Mouse (Mus musculus) adrenal gland, postnatal 10 days (tissue): ENCODE results near the gene Ache. TPM values are rescaled to one million over a fixed set of nuclear protein-coding genes. Genes with fewer than 3 reads are reported as not detected.
A peak's percentile ranks its signal among the peaks of the same experiment; 100 is the strongest.

Experiments used
- DNase-seq: peaks from one replicate; pipeline ENCODE4 v3.0.0; 2021; ENCODE audit warnings: mixed read lengths
- microRNA-seq: library from miRNA; unstranded; fragments of <30 nt; microRNA quantifications from one replicate; pipeline ENCODE4 v1.2.0, GENCODE M21; 2021
- total RNA-seq, 2 experiments: library from RNA; stranded (reverse); gene quantifications; 2 replicates each; pipeline ENCODE4 v1.2.3; 2021

Ache gene
- total RNA-seq, 2 experiments from 2014 or later = 11.6 to 21.3 TPM

- peak; percentile 96 for DNase-seq
These were observed 46.3 kb downstream of the Ache start, which contains the start of gene Slc12a9 for GRCm38 (mm10) chr5:137333512-137334174. Gene Slc12a9 (minus strand): TSS chr5:137333597.

GRCm38 (mm10) chr5:137334317-137334716 lies 47.0 kb downstream of the Ache start:
- no peak for DNase-seq

GRCm38 (mm10) chr5:137335066-137335465 lies 47.7 kb downstream of the Ache start:
- DNase-seq = no peak

GRCm38 (mm10) chr5:137337190-137337589 lies 49.9 kb downstream of the Ache start:
- DNase-seq = no peak

- DNase-seq = peak; percentile 95
These were observed 50.9 kb downstream of the Ache start for GRCm38 (mm10) chr5:137338256-137338655.

GRCm38 (mm10) chr5:137338663-137339289 lies 51.5 kb downstream of the Ache start:
- DNase-seq = peak; percentile 64

- DNase-seq = peak; percentile 44
These were observed 52.1 kb downstream of the Ache start for GRCm38 (mm10) chr5:137339290-137339979.

DNA sequence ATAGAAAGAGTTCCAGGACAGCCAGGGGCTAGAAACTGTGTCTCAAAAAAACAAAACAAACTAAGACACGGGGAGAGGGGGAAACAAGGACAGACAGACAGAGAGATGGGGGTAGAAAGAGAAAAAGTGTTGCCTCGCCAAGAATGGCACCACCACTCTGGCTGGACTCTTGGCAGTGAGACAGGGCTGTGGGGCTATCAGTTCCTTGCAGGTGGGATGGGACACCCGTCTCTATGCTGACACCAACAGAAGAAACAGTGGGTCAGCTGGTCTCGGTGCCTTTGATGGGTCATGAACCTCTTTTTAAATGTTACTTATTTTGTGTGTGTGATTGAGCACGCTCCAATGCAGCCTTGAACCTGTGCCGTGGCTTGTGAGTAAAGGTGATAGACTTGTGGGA lies 52.9 kb downstream of the Ache start:
- no peak for DNase-seq

DNA sequence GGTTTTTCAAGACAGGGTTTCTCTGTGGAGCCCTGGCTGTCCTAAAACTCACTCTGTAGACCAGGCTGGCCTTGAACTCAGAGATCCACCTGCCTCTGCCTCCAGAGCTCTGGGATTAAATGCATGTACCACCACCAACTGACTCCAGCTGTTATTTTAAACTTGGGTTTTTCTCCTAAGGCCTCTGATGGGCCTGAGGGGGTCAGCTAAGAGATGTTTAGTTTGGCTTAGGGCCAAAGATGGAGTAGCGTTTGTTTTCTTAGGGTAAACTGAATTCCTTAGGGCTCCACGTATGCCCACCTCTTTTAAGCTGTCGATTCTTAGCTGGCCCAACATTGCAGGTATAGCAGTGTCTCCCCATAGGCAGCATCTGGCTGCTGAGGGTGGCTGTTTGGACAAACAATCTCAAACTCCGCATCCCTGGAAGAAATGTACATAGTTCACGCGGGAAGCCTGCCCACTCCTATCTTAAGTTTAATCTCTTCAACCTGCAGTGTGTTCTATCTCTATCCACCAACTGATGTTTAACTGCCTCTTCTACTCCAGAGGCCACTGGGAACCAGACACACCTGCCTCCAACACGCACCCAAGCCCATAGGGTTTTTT lies 55.2 kb downstream of the Ache start:
- no peak for DNase-seq

GRCm38 (mm10) chr5:137343412-137343811 lies 56.1 kb downstream of the Ache start:
- no peak for DNase-seq

DNA sequence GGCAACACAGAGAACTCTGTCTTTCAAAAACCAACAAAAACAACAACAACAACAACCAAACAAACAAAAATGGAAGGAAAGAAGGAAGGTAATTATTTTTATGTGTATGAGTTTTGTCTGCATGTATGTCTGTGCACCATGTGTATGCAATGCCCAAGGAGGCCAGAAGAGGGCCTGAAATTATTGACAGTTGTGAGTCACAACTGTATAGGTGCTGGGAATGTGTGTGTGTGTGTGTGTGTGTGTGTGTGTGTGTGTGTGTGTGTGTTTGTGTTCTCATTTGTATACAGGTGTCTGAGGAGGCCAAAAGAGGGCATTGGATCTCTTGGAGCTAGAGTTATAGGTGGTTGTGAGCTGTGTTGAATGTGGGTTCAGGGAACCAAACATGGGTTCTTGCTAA lies 56.5 kb downstream of the Ache start:
- DNase-seq = no peak

Small RNA genes within 50 kb of the gene (microRNA-seq; reads per million reads assigned to microRNA genes)
- gene Mir7036 (2.3 reads per million), gene Mir8116 (not detected)

Other genes with a start within 250 kb of the Ache start
- 100 to 1,000 TPM; 105 to 106 TPM for gene Ap1s1, start 241.4 kb upstream of the Ache start, total RNA-seq
- gene Serpine1, start 215.3 kb upstream of the Ache start, total RNA-seq = 1 to 10 TPM; 1.4 to 4.6 TPM
- gene Trim56, start 171.3 kb upstream of the Ache start, total RNA-seq = 10 to 100 TPM; 26.5 to 32.5 TPM
- not detected for gene Muc3, start 138.2 kb upstream of the Ache start, total RNA-seq
- under 1 TPM; 0.24 to 0.51 TPM for gene Muc3a, start 75.1 kb upstream of the Ache start, total RNA-seq
- gene Ufsp1, start 7.1 kb downstream of the Ache start, total RNA-seq = 10 to 100 TPM in 1 of 2 experiments, 1 to 10 TPM in 1; 7.6 to 11.5 TPM
- 100 to 1,000 TPM; 130 to 173 TPM for gene Srrt, start 20.2 kb downstream of the Ache start, total RNA-seq
- 10 to 100 TPM; 33.6 to 36.8 TPM for gene Trip6, start 26.9 kb downstream of the Ache start, total RNA-seq
- 10 to 100 TPM in 1 of 2 experiments, 1 to 10 TPM in 1; 9.2 to 12.6 TPM for gene Slc12a9, start 46.1 kb downstream of the Ache start, total RNA-seq
- gene Ephb4, start 62.6 kb downstream of the Ache start, total RNA-seq = 10 to 100 TPM; 71.9 to 73.6 TPM
- under 1 TPM; 0.09 to 0.15 TPM for gene Zan, start 189.5 kb downstream of the Ache start, total RNA-seq
- gene Pop7, start 215.0 kb downstream of the Ache start, total RNA-seq = 10 to 100 TPM; 23.8 to 27.2 TPM
- 10 to 100 TPM; 24.2 to 39.1 TPM for gene Gigyf1, start 231.0 kb downstream of the Ache start, total RNA-seq
- gene Epo, start 245.7 kb downstream of the Ache start, total RNA-seq = not detected
- gene Gnb2, start 246.0 kb downstream of the Ache start, total RNA-seq = 100 to 1,000 TPM; 592 to 682 TPM